Mouse (Mus musculus): ENCODE measurements at regions not wholly inside any gene's neighbourhood (a gene's known extent, or its start where the extent isn't known, plus 50 kb on each side); places are given as distances from the start of the nearest gene placed in this dataset.

DNA sequence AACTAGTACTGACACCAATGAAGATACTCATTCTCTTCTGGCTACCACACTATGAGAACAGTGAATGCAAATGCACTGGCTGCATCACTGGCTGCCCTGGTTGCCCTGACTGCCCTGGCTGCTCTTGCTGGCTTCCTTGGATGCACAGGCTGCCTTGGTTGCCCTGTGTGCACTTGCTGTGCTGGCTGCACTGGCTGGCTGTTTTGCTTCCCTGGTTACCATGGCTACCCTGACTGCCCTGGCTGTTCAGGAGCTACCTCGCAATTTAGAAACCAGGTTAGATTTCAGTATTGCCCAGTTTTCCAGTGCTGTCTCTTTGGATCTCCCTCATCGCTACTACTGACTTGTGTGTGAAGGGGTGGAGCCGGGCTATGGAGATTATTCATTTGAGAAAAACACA is 175.7 kb downstream of the Fat4 start:
- no peak for DNase-seq

GRCm38 (mm10) chr3:39065457-39065856 is 178.7 kb downstream of the Fat4 start:
- no peak for DNase-seq

DNA sequence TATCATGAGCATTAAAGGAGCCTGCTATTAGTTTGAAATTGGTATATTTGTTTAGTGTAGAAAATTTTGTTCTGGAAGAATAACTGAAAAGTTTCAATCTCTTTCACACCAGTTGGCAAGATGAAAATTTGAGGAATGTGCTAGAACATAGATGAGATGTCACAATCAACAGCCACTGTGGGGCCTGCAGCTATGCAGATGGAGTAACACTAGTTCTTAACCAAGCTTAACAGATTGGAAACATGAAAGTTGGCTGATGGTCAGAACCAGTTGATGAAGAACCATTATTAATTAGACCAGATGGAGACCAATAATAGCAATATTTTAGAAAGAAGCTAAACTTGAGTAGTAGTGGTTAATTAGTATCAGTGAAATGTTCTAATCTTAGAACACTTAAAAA is 182.3 kb downstream of the Fat4 start:
- DNase-seq: no peak

DNA sequence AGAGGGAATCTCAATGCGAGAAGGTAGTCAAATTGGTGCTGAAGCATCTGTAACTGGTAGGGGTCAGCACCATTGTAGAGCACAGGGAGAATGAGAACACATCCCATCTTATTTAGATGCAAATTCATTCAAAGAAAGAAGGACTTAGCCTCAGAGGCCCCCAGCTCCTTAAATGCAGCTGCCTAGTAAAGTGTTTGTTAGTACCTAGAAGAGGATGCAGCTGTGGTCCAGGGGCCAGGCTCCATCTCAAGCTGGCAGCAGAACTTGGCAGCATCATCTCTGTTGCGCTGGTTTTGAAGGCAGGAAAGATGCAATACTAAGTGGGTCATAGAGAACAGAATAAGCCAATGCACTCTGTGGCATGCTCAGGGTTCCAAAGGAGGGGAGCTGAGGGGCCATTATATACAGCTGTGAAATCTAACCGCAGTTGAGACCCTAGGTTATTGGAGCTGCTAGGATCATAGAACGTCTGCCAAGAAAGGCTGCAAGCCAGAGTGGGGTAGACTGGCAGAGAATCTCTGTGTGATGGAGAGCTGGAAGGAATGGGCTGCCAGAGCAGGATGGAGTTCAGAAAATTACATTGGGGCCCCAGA is 196.0 kb downstream of the Fat4 start:
- DNase-seq: no peak

DNA sequence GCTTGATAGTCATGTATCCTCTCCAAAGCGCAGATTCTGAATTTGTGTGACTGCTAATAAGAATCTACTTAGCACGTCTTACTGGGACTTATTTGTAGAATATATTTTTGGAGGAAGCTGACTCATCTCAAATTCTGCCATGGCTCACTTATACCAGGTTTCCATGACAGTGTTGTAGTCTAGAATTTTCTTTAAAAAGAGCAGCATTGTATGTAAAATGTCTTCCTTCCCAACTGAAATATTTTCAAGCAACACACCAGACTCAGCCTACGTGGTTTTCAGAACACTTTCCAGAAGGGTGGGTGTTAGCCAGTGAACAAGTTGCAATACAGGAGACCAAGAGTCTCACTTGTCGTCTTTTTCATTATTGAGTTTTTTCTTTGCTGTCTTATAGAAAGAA is 202.2 kb downstream of the Fat4 start:
- DNase-seq: no peak

DNA sequence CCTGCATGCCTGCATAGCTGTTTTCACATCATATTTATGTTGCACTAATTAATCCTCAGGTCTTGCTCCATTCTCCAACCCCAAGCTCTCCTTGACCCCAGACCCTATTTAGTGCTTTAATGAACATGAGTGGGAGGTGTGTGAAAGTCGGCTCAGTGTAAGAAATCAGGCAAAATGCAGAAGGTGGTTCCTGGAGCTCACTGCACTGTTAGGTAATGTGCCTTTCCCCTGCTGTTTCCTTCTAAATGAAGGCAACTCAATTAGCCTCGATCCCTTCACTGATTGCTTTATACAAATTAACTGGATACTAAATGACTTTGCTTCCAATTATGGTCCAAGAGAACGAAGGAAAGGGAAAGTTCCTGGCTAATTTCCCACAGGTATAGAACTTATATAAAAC is 215.6 kb downstream of the Fat4 start:
- no peak for DNase-seq

DNA sequence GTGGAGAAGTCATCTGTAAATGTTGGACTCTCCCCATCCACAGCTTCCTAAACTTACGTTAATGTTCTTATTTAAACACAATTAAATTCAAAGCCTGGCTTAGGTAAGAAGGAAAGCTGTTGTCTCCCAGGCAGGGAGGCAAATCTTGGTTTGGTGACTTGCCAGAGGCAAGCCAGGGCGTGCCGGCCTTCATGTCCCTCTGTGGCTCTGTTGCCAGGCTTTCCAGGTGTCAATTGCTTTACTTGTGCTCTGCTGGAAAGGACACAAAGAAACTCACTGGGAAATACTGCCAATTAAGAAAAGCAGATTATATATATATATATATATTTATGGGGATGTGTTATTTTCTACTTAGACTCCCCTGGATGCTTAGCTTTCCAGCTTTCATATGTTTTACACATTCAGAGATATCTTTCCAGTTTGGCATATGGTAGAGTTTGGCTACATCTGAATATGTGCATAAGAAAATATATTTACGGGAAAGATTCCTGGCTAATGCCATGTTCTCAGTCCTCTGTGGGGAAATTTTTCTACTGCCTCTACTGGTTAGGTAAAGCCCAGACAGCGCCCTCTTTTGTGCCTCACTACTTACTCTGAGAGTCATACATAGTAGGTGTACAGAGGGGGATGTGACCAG is 223.1 kb downstream of the Fat4 start:
- DNase-seq: no peak

DNA sequence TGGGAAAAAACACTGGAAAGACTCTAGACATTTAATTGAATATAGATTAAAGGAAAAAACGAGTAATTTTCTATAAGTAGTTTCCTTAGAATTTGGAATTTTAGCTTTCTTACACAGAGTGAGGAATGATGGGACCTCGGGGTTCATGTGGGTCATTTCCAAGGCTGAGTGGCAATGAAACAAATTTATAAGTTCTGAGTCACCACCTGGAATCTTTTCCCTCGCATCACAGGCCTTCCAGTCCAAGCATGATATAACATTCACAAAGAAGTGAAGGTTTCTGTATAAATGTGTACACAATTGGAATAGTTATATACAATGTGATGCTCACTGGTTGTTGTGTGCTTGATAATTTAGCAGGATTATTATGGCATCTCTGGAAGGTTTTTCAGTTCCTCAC is 227.3 kb downstream of the Fat4 start:
- DNase-seq: no peak

GRCm38 (mm10) chr3:39114826-39115225 is 228.1 kb downstream of the Fat4 start:
- DNase-seq: no peak

GRCm38 (mm10) chr3:39115441-39115840 is 228.7 kb downstream of the Fat4 start:
- no peak for DNase-seq

DNA sequence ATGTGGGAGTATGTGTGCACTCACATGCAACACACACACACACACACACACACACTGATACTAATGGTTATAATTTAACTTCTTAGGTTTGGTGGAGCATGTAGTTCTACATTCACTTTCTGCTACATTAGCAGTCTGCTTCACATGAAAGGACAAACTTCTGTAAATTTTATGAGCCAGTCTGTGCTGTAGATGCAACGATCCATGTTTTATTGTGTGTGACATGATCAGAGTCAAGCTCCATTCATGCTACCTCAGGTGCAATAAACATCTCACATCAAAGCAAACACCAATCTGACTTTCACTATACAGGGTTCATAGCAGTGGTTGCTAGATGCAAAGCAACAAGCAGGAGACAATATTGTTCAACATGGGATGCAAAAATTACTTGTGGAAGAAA is 235.5 kb downstream of the Fat4 start:
- no peak for DNase-seq

DNA sequence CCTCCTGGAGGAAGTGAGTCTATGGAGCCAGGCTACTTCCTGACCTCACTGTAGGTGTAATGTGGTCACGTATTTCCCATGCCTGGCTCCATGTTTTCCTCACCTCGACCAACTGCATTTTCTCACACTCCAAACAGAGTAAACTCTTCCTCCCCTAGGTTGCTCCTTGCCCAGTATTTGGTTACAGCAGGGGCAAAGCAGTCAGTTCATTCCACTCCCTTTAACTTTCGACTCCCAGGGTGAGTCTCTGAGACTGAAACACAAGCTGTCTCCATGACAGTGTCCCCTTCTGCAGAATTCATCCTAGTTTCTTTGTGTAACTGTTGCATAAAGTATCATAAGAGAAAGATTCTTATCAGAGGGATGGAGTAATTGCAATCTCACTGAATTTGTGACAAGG is 243.8 kb downstream of the Fat4 start:
- no peak for DNase-seq

DNA sequence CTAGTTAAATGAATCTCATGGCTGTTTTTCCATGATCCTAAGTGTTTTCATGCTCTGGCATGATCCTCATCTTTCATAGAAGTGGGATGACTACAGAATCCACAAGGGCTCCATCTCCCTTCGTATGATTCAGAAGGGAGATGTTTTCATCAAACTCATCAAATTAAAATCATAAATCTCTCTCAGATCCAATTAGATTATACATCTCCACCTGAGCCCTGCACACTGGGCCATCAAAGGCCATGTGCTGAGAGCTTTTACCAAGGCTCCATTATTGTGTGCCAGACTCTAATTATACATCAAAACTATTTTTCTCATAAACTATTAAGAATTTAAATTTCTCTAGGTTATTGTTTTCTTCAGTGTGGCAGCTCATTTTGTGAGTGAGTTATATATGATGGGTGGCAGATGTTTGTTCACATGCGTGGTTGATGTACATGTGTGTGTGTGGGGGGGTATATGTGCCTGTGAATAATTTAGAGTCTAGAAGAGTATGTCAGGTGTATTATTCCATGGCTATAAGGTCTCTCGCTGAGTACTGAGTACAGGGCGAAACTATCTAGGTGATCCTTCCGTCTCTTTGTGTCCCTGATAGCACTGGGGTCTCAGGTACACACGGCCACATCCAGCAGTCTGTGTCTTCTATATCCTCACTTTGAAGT is 278.4 kb downstream of the Fat4 start:
- no peak for DNase-seq

DNA sequence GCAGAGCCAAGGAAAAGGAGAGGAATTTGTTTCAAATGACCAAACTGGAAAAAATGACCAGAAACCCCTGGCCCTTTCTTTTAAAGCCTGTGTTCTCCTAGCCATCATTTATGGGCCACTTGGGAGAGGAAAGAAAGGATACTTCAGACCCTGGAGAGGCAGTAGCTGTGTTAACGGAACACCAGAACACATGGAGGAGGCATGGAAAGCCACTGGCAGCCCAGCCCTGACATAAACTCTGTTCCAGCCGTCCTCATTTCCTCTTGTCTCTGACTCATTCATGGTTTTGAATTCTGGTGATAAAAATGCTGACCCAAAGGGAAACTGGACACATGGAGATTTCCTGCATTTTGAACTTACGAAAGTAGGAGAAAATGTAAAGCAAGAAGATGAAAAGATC is 295.9 kb downstream of the Fat4 start:
- DNase-seq: no peak

DNA sequence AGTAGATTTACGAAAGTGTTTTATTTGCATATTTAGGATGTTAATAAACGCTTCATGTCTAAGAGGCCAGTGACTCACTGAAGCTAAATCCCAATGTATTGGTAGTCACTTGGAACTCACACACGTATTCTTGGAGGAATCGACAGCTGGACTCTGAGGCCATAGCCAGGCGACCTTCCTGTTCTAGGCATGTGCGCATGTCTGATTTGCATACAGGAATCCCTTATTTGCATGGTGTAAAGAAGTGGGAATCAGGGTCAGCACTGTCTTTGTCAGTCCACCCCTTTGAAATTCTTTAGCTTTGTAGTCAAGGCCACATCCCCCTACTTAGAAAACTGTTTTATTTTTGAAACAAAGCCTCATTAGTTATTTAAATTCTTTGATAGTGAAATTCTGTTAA is 308.4 kb downstream of the Fat4 start:
- DNase-seq: no peak

- no peak for DNase-seq
These were observed 315.9 kb downstream of the Fat4 start for GRCm38 (mm10) chr3:39202662-39203061.

- no peak for DNase-seq
These were observed 321.9 kb downstream of the Fat4 start for GRCm38 (mm10) chr3:39208651-39209050.

DNA sequence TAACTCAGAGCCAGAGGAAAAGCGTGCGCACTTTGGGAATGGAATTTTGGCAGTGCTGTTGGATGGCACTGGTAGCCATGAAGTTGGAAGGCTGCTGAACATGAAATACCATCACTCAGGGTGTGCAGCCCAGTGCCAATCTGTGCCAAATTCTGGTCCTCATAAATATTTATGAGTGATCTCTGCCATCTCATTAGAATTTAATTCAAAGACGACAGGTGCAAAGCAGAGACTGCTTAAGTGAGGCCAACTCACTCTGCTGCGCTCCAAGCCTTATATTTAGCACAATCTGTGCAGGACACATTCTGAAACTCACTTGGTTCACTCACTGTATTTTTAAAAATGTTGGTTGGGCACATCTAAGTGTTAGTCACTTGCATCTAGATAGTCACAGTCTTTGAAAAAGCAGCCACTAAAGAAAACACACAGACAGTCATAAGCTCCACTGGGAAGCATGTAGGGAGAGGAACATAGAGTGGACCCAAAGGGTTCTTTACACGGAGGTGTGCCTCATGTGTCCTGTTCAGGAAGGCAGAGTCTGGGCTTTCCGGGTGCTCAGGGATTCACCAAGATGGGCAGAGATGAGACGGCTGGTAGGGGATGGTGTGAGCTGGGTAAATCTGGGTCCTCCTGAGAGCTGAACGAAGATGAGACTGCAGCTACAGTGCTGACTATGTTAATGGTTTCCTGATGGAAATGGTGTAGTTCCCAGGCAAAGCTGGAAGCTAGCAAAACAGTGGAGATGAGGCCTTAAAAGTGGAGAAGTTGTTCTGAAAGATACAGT is 322.8 kb downstream of the Fat4 start:
- DNase-seq: no peak

DNA sequence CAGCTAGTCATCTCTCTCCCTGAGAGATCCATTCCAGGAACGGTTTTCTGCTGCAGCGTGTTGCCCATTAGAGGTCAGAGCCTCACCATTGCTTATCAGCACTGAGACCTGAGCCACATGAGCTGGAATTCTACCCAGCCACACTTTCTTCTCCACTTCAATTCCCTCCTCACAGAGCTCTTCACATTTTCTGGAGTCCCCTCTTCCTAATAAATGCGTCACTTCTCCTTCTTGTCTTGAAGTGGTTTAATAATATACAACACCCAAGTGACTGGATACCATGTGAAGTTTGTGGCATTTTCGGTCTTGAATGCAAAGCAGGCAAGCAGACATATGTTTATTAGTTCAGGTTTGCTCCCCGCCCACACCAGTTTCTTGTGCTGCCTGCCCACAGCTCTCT is 324.9 kb downstream of the Fat4 start:
- DNase-seq: no peak

GRCm38 (mm10) chr3:39220011-39220706 is 333.4 kb downstream of the Fat4 start:
- DNase-seq: no peak

DNA sequence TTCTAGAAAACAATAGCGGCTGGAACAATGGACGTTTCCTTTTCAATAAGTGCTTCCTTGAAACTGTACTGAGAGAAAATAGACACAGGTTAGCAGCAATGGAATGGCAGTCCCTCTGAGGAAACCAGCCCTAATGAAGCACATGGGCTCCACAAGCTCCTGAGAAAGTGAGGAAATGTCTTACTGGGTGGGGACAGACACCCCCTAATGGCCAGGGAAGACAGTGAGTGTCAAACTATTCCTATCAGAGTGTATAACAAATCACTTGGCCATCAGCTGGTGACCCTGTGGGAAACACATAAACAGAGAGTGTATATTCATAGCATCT is 333.9 kb downstream of the Fat4 start:
- DNase-seq: no peak

DNA sequence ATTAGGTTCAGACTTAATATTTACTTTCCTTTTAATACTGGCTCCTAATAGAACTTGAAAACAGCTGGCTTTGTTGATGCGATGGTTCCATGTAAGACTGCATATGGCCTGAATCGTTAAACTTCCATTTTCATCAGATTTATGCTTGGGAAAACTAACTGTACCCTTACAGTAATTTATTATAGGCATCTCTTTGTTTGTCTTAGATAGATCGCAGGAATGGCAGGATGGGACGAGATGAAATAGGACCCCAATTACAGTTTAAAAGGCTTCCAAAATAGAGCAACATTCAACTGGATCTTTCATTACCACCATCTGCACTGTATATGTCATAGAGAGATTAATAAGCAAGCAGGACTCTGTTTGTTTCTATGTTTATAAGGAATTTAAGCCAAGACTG is 335.3 kb downstream of the Fat4 start:
- no peak for DNase-seq

DNA sequence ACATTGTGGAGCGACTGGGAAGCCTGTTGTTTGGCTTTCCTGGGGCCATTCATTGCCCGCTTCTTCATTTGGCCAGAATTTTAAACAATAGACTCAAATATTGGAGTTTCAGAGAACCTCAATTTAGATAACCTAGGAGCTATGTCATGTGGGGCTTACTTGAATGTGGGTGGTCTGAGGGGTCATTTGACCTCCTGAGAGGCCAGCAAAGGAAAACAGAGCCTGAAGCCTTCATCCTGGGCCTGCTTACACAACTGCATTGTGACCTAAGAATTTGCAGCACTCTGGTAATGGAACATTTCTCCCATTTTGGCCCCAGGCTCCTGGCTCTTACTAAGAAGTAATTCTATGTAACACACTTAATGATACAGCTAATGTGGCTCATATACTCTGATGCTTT is 348.2 kb downstream of the Fat4 start:
- no peak for DNase-seq

GRCm38 (mm10) chr3:39248712-39249111 is 362.0 kb downstream of the Fat4 start:
- DNase-seq: no peak

All from cerebellum, adult 11-12 months (tissue).